Mouse (Mus musculus) embryo, embryonic 10 days (tissue): Measurements from ENCODE around the gene Prss28.
A peak's percentile ranks its signal among the peaks of the same experiment; 100 is the strongest.

ENCODE experiments used
- DNase-seq: peaks from one replicate; pipeline ENCODE4 v3.0.0-alpha.2; 2015; ENCODE audit warnings: low spot score

The Prss28 gene

GRCm38 (mm10) chr17:25308346-25308745, at the start of gene Prss28:
TSS of gene Prss28 (plus strand) at chr17:25308646.
- no peak for DNase-seq

GRCm38 (mm10) chr17:25264453-25264852, 44.0 kb upstream of the Prss28 start:
- DNase-seq = no peak

DNA sequence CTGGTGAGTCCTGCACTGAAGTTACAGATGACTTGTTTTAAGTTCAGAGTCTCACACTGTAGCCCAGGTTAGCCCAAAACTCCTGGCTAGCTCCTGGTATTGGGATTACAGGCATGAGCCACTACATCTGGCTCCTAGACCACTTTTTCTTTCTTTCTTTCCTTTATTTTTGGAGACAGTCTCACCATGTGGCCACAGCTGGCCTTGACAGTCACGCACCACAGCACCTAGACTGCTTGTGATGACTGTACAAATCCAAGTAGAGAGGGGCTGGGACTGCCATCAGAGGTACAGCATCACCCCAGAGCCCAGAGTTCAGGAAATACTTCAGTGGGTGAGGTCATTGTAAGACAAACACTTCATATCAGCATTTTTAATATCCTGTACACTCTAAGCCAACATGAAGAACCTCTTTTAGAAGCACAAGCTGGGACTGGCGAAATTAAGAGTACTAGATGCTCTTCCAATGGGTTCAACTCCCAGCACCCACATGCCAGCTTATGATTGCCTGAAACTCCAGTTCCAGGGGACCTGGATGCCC, 37.6 kb upstream of the Prss28 start:
- no peak for DNase-seq

DNA sequence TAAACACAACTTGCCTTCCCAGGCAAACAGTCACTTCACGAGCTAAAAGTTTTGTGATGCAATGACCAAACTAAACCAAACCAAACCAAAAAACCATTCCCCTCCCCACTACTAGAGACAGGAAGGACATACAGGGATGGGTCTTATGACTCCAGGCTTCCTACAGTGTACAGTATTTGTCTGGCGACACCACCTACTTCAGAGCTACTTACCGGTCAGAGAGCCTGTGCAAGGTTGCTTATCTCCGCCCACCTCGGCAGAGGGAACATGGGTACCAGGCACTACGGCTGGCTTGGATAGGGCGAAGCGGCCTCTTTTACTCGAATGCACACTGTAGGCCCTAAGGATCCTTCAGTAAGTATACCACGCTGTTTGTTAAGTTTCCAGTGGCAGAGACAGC, 36.1 kb upstream of the Prss28 start:
- no peak for DNase-seq

GRCm38 (mm10) chr17:25272951-25273705, 35.3 kb upstream of the Prss28 start:
- DNase-seq = peak; percentile 93

- peak; percentile 97 for DNase-seq
Measured at GRCm38 (mm10) chr17:25273706-25274501, 34.5 kb upstream of the Prss28 start.

DNA sequence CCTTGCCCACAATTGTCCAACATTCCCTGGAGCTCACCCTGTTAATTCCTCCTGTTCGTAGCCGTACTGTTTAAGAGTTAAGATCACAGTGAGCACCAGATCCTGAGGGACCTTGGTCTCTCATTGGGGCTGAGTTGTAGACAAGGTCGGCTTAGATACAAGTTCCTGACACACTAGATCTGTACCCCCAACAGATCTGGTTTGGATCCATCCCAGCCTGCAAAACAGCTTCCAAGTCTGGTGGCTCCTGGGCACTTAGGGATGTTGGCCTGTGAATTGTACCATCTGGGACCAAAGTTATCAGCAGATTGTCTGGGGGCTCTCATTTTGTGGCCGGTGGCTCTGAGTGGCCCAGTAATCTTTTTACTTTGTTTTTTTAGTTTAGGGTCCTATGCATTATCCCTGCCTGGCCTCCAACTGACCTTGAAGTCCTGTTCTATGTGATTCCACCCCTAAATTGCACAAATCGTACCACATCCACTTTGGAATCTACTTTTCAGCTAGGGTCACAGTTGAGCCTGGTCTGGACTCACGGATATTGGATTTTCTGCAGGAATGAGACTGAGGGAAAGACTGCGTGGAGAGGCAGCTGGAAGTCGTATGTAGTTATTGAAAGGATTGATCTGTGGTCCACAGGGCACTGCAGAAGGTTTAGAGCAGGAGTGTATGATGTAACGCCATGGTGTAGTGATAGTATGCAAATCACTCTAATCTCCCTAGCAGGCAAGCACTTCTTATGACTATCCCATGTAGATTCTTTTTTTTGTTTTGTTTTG, 33.7 kb upstream of the Prss28 start, which contains the start of gene Ube2i:
Gene Ube2i (minus strand): TSS at position 52 of the 776 bp plus-strand sequence.
- DNase-seq = no peak

GRCm38 (mm10) chr17:25275833-25276232, 32.6 kb upstream of the Prss28 start:
- no peak for DNase-seq

DNA sequence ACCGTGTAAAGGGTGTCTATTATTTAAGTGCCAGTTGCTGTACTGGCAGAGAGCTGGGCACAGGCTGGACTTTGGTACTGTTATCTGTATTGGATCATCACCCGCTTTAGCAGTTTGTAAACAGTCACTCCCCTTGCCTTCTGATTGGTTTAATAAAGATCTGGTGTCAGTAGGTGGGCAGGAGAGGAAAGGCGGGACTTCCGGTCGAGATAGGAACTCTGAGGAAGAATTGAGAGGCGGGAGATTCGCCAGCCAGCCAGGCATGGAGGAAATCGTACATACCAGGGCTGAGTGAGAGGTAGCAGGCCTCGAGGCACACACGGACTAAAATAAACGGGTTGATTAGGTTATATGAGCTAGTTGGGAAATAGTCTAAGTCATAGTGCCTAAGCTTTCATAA, 26.3 kb upstream of the Prss28 start:
- DNase-seq = no peak

DNA sequence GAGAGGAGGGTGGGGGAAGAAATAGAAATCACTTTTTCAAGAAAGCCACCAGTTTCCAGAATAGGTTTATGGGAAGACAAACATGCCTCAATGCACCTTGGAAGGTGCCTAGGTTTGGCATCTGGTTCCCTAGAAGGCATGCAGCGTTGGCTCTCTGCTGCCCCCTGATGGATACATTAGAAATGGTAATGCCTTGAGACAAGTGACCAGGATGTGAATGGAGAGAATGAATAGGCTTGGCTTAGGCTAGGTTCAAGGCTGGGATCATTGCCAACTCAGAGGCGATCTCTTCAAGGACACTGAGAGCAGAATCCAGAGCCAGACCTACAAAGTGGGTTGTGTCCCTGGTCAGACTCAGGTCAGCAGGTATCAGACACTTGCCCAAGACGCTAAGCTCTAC, 23.4 kb upstream of the Prss28 start:
- DNase-seq = peak; percentile 86

DNA sequence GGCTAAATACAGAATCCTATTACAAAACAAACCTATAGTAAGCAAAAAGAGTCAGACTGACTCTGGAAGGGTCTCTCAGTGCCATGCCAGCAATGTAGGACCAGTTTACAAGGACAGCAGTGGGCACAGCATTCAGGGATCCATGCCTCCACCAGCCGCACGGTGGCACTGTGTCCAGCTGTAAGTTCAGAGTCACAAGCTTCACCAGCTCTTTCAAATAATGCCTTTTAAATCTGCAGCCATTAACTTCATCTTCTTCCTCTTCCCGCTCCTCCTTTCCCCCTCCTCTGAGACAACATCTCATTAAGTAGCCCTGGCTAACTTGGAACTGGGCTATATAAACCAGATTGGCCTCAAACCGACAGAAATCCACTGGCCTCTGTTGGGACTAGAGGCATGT, 19.6 kb upstream of the Prss28 start:
- peak; percentile 80 for DNase-seq

DNA sequence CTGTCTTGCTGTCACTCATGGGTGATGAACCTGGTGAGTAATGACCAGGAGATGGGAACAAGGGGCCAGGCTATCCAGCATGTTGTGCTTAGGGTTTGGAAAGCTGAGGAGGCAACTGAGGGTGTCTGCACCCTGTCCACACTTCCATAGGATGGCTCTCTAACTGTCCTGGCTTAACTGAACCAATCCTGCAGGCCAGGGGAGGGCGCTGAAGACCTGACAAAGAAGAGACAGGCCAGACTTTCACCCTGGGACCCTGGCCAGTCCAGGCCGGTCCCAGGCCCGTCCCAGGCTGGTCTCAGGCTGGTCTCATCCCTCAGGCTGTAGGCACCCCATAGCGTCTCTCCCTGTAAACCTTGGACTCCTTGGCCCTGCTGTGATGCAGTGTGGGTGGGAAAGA, 18.0 kb upstream of the Prss28 start:
- DNase-seq = no peak

- DNase-seq = no peak
Measured at GRCm38 (mm10) chr17:25293495-25293894, 15.0 kb upstream of the Prss28 start.

GRCm38 (mm10) chr17:25294111-25294510, 14.3 kb upstream of the Prss28 start:
- DNase-seq = no peak

DNA sequence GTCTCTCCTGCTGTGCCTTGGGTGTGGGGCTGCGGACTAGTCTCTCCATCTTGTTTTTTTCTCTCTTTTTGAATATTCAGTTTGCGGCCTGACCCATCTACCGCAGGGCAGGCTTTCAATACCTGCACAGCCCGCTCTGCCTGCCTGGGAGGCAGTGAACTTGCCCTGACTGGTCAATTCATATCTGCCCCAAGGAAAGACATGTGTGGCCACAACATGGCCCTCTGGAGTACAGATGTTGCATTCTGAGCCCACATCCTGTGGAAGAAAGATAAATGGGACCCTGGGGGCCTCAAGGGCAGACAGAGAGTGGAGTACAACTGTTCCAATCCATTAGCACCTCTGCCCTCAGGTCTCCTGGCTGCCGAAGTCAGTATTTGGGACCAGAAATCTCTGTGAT, 10.4 kb upstream of the Prss28 start, which contains the start of gene Prss34:
Gene Prss34 (plus strand): TSS at position 301 of the 400 bp plus-strand sequence.
- DNase-seq = no peak

- DNase-seq = no peak
Measured at GRCm38 (mm10) chr17:25318354-25318753, 9.9 kb downstream of the Prss28 start, which contains the start of gene Prss29. TSS of gene Prss29 (plus strand) at chr17:25318654.

DNA sequence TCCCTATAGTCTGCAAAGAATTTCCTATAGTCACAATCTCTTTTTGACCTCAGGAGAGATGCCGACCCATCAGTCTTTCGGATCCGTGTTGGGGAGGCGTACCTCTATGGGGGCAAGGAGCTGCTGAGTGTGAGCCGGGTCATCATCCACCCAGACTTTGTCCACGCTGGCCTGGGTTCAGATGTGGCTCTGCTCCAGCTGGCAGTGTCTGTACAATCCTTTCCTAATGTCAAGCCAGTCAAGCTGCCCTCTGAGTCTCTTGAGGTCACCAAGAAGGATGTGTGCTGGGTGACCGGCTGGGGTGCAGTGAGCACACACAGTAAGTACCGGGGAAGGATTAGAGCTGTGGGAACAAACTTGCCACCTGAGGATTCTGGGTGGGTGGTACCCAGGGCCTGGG, 12.4 kb downstream of the Prss28 start:
- no peak for DNase-seq

DNA sequence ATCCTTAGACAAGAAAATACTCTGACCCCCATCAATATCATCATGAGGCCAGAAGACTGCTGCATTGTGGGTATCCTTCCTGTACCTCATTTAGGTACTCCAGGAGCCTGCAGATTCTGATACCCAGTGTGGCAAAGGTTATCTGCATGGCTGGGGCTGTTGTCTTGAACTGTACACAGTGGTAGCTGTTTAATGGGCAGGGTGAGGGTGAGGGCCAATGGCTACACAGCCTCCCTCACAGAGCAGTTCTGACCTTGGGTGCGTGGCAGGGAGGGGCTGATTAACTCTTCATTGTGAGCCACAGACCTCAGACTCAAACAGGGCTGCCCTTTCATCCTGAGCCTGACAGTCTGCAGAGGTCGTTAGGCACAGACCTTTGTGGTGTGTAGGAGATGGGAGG, 14.5 kb downstream of the Prss28 start:
- no peak for DNase-seq

DNA sequence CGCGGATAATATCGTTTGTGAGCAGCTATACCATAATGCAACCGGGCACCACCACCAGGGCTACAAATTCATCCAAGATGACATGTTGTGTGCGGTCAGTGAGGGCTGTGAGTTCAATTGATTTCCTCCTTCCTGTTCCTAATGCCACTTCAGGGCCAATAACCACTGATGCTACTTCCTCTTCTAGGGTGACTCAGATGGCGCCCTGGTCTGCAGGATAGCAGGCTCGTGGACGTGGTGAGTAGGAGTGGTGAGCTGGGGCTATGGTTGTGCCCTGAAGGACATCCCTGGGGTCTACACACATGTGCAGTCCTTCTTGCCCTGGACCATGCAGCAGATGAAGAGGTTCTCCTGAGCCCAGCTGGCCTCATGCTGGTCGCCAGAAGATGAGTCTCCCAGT, 23.9 kb downstream of the Prss28 start:
- DNase-seq = no peak

DNA sequence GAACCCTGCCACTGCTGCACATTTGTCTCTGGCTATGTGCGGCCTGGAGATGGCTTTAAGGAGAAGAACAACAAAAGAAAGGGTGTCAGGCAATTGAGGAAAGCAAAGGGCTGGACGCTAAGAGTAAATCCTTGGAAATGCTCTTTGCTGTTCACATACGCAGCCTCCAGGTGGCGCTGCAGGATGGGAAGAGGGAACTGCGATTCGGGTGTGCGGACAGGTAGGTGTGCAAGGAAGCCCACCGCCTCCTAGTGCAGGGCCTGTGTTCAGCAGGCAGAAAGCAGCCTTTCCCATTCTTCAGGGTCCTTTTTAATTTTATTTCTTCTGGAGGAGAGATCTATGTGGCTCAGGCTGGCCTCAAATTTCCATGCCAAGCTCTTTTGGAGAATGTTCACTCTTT, 25.5 kb downstream of the Prss28 start:
- DNase-seq = peak; percentile 91

GRCm38 (mm10) chr17:25338218-25338617, 29.8 kb downstream of the Prss28 start:
- DNase-seq = no peak

GRCm38 (mm10) chr17:25340003-25340402, 31.6 kb downstream of the Prss28 start:
- DNase-seq = no peak
